Mouse (Mus musculus) MEL (cell line): Measurements from ENCODE around the gene Helz.

Experiments used
- CTCF ChIP-seq, 3 experiments: IDR thresholded peaks in 2 of 3; conservative IDR thresholded peaks in 1 of 3; 2 replicates each; pipeline ENCODE4 v1.5.1; 2011 to 2012; ENCODE audit warnings: low read length in 3 of 3, low read depth in 2 of 3, mild to moderate bottlenecking in 2 of 3, improper control_type of control experiment in 1 of 3, inconsistent platforms in 1 of 3, mixed read lengths in 1 of 3, moderate library complexity in 1 of 3; ENCODE audit not compliant: control insufficient read depth in 1 of 3, insufficient read depth in 1 of 3, poor library complexity in 1 of 3, severe bottlenecking in 1 of 3
- E2F4 ChIP-seq: IDR thresholded peaks from 2 replicates; pipeline ENCODE4 v1.6.1; 2011; ENCODE audit warnings: low read depth, low read length, improper control_type of control experiment, borderline replicate concordance
- GABPA ChIP-seq: IDR thresholded peaks from 2 replicates; pipeline ENCODE4 v1.6.1; 2012; ENCODE audit warnings: low read depth, mild to moderate bottlenecking, inconsistent platforms, low read length, improper control_type of control experiment, moderate library complexity
- MXI1 ChIP-seq: IDR thresholded peaks from 2 replicates; pipeline ENCODE4 v1.6.1; 2011; ENCODE audit warnings: mild to moderate bottlenecking, low read depth, low read length, improper control_type of control experiment
- POLR2A ChIP-seq, 2 experiments: IDR thresholded peaks; 2 replicates each; pipeline ENCODE4 v1.6.1; 2011 to 2012; ENCODE audit warnings: low read length in 2 of 2, mild to moderate bottlenecking in 2 of 2, control low read depth in 1 of 2, improper control_type of control experiment in 1 of 2, low read depth in 1 of 2, moderate library complexity in 1 of 2; ENCODE audit not compliant: control insufficient read depth in 1 of 2, insufficient read depth in 1 of 2, poor library complexity in 1 of 2
- POLR2AphosphoS5 ChIP-seq: IDR thresholded peaks from 2 replicates; pipeline ENCODE4 v1.6.1; 2012; ENCODE audit warnings: low read depth, borderline replicate concordance, mild to moderate bottlenecking, inconsistent platforms, low read length, moderate library complexity, mixed read lengths
- TCF12 ChIP-seq: IDR thresholded peaks from 2 replicates; pipeline ENCODE4 v1.6.1; 2014; ENCODE audit warnings: low read depth, mild to moderate bottlenecking, inconsistent platforms, low read length, improper control_type of control experiment, moderate library complexity
- ZNF384 ChIP-seq: IDR thresholded peaks from 2 replicates; pipeline ENCODE4 v1.6.1; 2012; ENCODE audit warnings: low read depth, mild to moderate bottlenecking, inconsistent platforms, low read length, improper control_type of control experiment

DNA sequence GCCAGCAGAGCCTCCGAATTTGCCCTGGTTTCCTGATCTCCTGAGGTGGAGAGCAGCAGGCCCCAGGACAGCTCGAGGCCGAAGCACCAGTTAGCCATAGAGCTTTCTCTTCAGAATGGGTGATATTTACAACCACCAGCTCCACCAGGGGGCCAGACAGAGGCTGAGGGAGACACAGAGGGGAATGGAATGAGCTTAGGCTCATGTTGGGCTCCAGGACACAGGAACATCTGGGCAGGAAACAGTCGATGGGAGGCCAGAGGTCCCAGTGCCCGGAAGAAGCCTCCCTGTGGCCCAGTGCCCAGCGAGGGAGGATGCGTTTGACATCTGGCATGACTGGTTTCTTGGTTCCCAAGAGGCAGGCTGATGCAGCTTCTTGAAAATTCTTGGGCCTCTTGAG is 186.4 kb downstream of the Helz start:
- no peak for TF ChIP-seq ZNF384
- no peak for TF ChIP-seq E2F4
- no peak for TF ChIP-seq POLR2AphosphoS5
- no peak for TF ChIP-seq POLR2A (IDR thresholded peaks at IDR 0.05; ENCODE audit: control insufficient read depth in 1 of 2, insufficient read depth in 1 of 2, low read depth in 1 of 2, low read length in 2 of 2, poor library complexity in 1 of 2)
- no peak for TF ChIP-seq GABPA
- TF ChIP-seq TCF12, result no peak
- no peak; a peak in 1 of 6 replicates for TF ChIP-seq CTCF (IDR thresholded peaks at IDR 0.05 in 2 of 3, conservative IDR thresholded peaks at IDR 0.05 in 1 of 3; ENCODE audit: control insufficient read depth in 1 of 3, insufficient read depth in 1 of 3, low read depth in 2 of 3, low read length in 3 of 3, poor library complexity in 1 of 3, severe bottlenecking in 1 of 3)
- TF ChIP-seq MXI1, result no peak
